Mouse (Mus musculus) lung, postnatal 0 days (tissue): ENCODE measurements at regions not wholly inside any gene's neighbourhood (a gene's known extent, or its start where the extent isn't known, plus 50 kb on each side); places are given as distances from the start of the nearest gene placed in this dataset.

Source experiments
- CTCF ChIP-seq: IDR thresholded peaks from 2 replicates; pipeline ENCODE4 v1.5.1; 2016; ENCODE audit warnings: antibody characterized with exemption, mild to moderate bottlenecking
- EP300 ChIP-seq: IDR thresholded peaks from 2 replicates; pipeline ENCODE4 v1.6.1; 2016; ENCODE audit warnings: antibody characterized with exemption, mild to moderate bottlenecking, control low read depth

GRCm38 (mm10) chr16:24093624-24094023, 105.0 kb upstream of the Bcl6 start:
- no peak for TF ChIP-seq CTCF
- no peak for TF ChIP-seq EP300
